Mouse (Mus musculus) kidney, adult 2 months (tissue): ENCODE results near the gene Lrriq3.

Experiments
- CTCF ChIP-seq: fragments of 200-500 bp; conservative IDR thresholded peaks from 2 replicates; pipeline ENCODE4 v1.5.1; 2011; ENCODE audit warnings: low read depth, mild to moderate bottlenecking, control low read depth, low read length, moderate library complexity, mixed read lengths; ENCODE audit not compliant: insufficient read depth, insufficient read length
- POLR2A ChIP-seq: fragments of 200-500 bp; IDR thresholded peaks from one replicate; pipeline ENCODE4 v1.6.1; 2011; ENCODE audit warnings: low read depth, low read length, control low read depth

GRCm38 (mm10) chr3:155056606-155057005, 36.6 kb upstream of the Lrriq3 start:
- no peak for TF ChIP-seq CTCF
- no peak for TF ChIP-seq POLR2A
